Mouse (Mus musculus) liver, embryonic 16.5 days (tissue): ENCODE results near the gene Phf20. TPM values are rescaled to one million over a fixed set of nuclear protein-coding genes. Genes with fewer than 3 reads are reported as not detected.

Experiments used
- ATAC-seq: fragments of 200-750 bp; cut with Nextera tagmentation; 2 replicates; pipeline ENCODE4 v1.8.0; 2017; ENCODE audit warnings: low read depth, mild to moderate bottlenecking, moderate number of reproducible peaks, moderate library complexity
- H3K27ac ChIP-seq: fragments of 300-500 bp; sonication (generic); 2 replicates; pipeline ENCODE4 v1.5.1; 2014; ENCODE audit warnings: mild to moderate bottlenecking, low read length
- H3K27me3 ChIP-seq: fragments of 300-500 bp; sonication (generic); 2 replicates; pipeline ENCODE4 v1.6.1; 2014; ENCODE audit warnings: low read depth, low read length, mixed read lengths; ENCODE audit not compliant: control insufficient read depth, insufficient read depth
- H3K36me3 ChIP-seq: fragments of 300-500 bp; sonication (generic); 2 replicates; pipeline ENCODE4 v1.6.1; 2014; ENCODE audit warnings: mild to moderate bottlenecking; ENCODE audit not compliant: control insufficient read depth, insufficient read depth
- H3K4me1 ChIP-seq: fragments of 300-500 bp; sonication (generic); 2 replicates; pipeline ENCODE4 v1.6.1; 2014; ENCODE audit warnings: low read depth, low read length, mixed read lengths; ENCODE audit not compliant: control insufficient read depth
- H3K4me2 ChIP-seq: fragments of 300-500 bp; sonication (generic); 2 replicates; pipeline ENCODE4 v1.6.1; 2014; ENCODE audit warnings: low read depth, low read length, mixed read lengths
- H3K4me3 ChIP-seq: fragments of 300-500 bp; sonication (generic); 2 replicates; pipeline ENCODE4 v1.5.1; 2014; ENCODE audit warnings: low read depth, mild to moderate bottlenecking, low read length
- H3K9ac ChIP-seq: fragments of 300-500 bp; sonication (generic); 2 replicates; pipeline ENCODE4 v1.6.1; 2014; ENCODE audit warnings: low read depth, low read length
- H3K9me3 ChIP-seq: fragments of 300-500 bp; sonication (generic); replicated peaks from 2 replicates; pipeline ENCODE4 v1.6.1; 2016; ENCODE audit warnings: low read length; ENCODE audit not compliant: control insufficient read depth
- WGBS: fragments of 180-500 bp; shearing (Covaris S2); extraction: QIAGEN DNeasy Blood & Tissue Kit; methylation state at CpG from one replicate; pipeline ENCODE4 v1.1.7; 2014; ENCODE audit not compliant: insufficient replicate concordance; 5-methylcytosine and 5-hydroxymethylcytosine counted together
- polyA plus RNA-seq: library from polyadenylated mRNA; unstranded; fragments of >200 nt; fragmentation: Nextera tagmentation; extraction: Ambion mirVana; gene quantifications from 2 replicates; pipeline ENCODE4 v1.2.1, GENCODE M21; 2015

Gene Phf20
- polyA plus RNA-seq, 1 experiment from 2014 or later, result 13.8 TPM

GRCm38 (mm10) chr2:156193066-156193862 is 3.0 kb upstream of the Phf20 start:
- Histone ChIP-seq H3K27ac (no peak overlapping the region), H3K4me2 (no peak overlapping the region), H3K36me3 (no peaks in the 10 kb centered on the region), H3K4me1 (peaks cover 21% of the 10 kb centered on the region), H3K9ac (no peak overlapping the region), H3K9me3 (no peaks in the 10 kb centered on the region), H3K4me3 (no peak overlapping the region), H3K27me3 (no peaks in the 10 kb centered on the region)
- WGBS, result 62% methylated on average over 3 of the region's 3 CpGs
- no peak for ATAC-seq

GRCm38 (mm10) chr2:156194571-156194970 is 1.7 kb upstream of the Phf20 start:
- Histone ChIP-seq H3K9me3 (no peaks in the 10 kb centered on the region), H3K27ac (peak overlapping the region; percentile 63), H3K27me3 (no peaks in the 10 kb centered on the region), H3K4me3 (no peak overlapping the region), H3K9ac (no peak overlapping the region), H3K4me2 (no peak overlapping the region), H3K4me1 (peaks cover 26% of the 10 kb centered on the region), H3K36me3 (no peaks in the 10 kb centered on the region)
- ATAC-seq, result no peak

- no peak for ATAC-seq
- Histone ChIP-seq H3K27ac (peak overlapping the region; percentile 94), H3K27me3 (no peaks in the 10 kb centered on the region), H3K9ac (peak overlapping the region; percentile 84), H3K4me3 (peak overlapping the region; percentile 79), H3K4me1 (peaks cover 26% of the 10 kb centered on the region), H3K9me3 (no peaks in the 10 kb centered on the region), H3K4me2 (peak overlapping the region; percentile 92), H3K36me3 (no peaks in the 10 kb centered on the region; the same call in 1 of the 2 replicates)
- WGBS, result 5% methylated on average over 17 of the region's 17 CpGs
Observed at GRCm38 (mm10) chr2:156197129-156197911, 1.1 kb downstream of the Phf20 start.

GRCm38 (mm10) chr2:156199944-156200343 is 3.7 kb downstream of the Phf20 start:
- Histone ChIP-seq H3K9me3 (no peaks in the 10 kb centered on the region), H3K4me2 (no peak overlapping the region), H3K36me3 (no peaks in the 10 kb centered on the region; the same call in 1 of the 2 replicates), H3K4me3 (no peak overlapping the region), H3K27me3 (no peaks in the 10 kb centered on the region), H3K9ac (no peak overlapping the region), H3K4me1 (peaks cover 28% of the 10 kb centered on the region), H3K27ac (no peak overlapping the region)
- no peak for ATAC-seq
- WGBS, result 63% methylated on average over 3 of the region's 3 CpGs

DNA sequence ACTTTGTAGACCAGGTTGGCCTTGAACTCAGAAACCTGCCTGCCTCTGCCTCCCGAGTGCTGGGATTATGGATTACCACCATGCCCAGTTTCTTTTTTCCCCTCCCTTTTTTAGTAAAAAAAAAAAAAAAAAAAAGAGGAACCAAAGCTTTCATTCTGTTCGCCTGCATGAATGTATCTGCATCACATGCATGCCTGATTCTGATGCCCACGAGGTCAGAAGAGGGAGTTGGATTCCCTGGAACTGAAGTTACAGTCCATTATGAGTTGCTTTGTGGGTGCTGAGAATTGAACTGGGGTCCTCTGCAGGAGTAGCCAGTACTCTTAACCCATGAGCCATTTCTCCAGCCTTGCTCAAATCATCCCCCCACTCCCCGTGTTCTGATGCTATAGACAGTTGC is 5.2 kb downstream of the Phf20 start:
- no peaks in the 10 kb centered on the region; the same call in 1 of the 2 replicates for H3K36me3 ChIP-seq
- no peaks in the 10 kb centered on the region for H3K9me3 ChIP-seq
- no peak overlapping the region for H3K9ac ChIP-seq
- H3K4me1 ChIP-seq, result peaks cover 21% of the 10 kb centered on the region
- H3K27me3 ChIP-seq, result no peaks in the 10 kb centered on the region
- ATAC-seq, result no peak
- 64% methylated on average over 4 of the region's 4 CpGs for WGBS
- H3K27ac ChIP-seq, result no peak overlapping the region
- H3K4me2 ChIP-seq, result no peak overlapping the region
- no peak overlapping the region for H3K4me3 ChIP-seq

DNA sequence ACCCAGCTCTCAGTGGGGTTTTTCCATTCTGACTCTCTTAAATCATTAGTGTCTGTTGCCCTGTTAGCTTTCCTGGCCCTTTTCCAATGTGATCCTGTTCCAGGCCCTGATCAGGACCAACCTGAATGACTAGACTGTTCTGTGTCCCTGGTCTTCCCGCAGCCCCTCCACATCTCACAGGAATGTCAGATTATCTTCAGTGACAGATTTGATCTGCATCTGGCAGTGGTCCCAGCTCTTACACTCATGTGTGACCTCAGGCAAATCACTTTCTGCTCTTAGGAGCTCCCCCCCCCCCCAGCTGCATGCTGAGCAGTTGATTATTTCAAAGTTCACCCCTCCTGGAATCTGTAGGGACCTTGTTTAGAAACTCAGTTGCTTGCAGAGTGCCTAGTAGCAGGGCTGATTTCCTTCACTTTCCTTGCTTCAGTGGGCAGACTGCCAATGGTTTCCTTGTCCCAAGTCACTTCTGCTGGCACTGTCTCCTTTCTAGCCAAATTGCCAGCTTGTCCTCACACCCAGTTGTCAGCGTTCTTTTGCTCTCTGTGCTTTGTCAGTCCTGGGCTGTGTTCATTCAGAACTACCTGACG is 6.7 kb downstream of the Phf20 start:
- Histone ChIP-seq H3K9ac (no peak overlapping the region), H3K27me3 (no peaks in the 10 kb centered on the region), H3K36me3 (no peaks in the 10 kb centered on the region; the same call in 1 of the 2 replicates), H3K4me3 (no peak overlapping the region), H3K4me2 (no peak overlapping the region), H3K4me1 (peaks cover 15% of the 10 kb centered on the region), H3K27ac (peak overlapping the region; percentile 5; the same call in 1 of the 2 replicates), H3K9me3 (no peaks in the 10 kb centered on the region)
- ATAC-seq, result peak; percentile 52
- WGBS, result 71% methylated on average over 3 of the region's 3 CpGs

DNA sequence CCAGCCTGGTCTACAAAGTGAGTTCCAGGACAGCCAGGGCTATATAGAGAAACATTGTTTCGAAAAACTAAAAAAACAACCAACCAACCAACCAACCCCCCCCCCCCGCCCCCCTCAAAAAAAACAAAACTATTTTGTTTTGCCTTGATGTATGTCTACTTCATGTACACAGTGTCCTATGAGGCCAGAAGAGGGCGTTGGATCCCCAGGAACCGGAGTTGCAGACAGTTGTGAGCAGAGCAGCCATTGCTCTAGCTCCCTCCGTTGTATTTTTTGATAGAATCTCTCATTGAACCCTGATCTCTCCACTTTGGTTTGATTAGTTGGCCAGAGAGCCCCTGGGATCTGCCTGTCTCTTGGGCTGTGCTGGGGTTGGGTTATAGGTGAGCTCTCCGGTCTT is 7.7 kb downstream of the Phf20 start:
- Histone ChIP-seq H3K9ac (no peak overlapping the region), H3K4me1 (peaks cover 6% of the 10 kb centered on the region), H3K4me3 (no peak overlapping the region), H3K36me3 (no peaks in the 10 kb centered on the region; the same call in 1 of the 2 replicates), H3K9me3 (no peaks in the 10 kb centered on the region), H3K27me3 (no peaks in the 10 kb centered on the region), H3K27ac (no peak overlapping the region), H3K4me2 (no peak overlapping the region)
- ATAC-seq, result no peak
- 76% methylated on average over 6 of the region's 6 CpGs for WGBS

GRCm38 (mm10) chr2:156217786-156218185 is 21.5 kb downstream of the Phf20 start:
- 69% methylated on average over 1 of the region's 1 CpGs for WGBS
- Histone ChIP-seq H3K36me3 (peaks cover 2% of the 10 kb centered on the region; the same call in 1 of the 2 replicates), H3K9ac (no peak overlapping the region), H3K9me3 (no peaks in the 10 kb centered on the region), H3K4me1 (no peaks in the 10 kb centered on the region), H3K4me2 (no peak overlapping the region), H3K27me3 (no peaks in the 10 kb centered on the region), H3K4me3 (no peak overlapping the region), H3K27ac (no peak overlapping the region)
- ATAC-seq, result no peak
